Mouse (Mus musculus) 3T3-L1 (cell line): ENCODE measurements at regions not wholly inside any gene's neighbourhood (a gene's known extent, or its start where the extent isn't known, plus 50 kb on each side); places are given as distances from the start of the nearest gene placed in this dataset.
"Not testable (repeated sequence)": the region's sequence is repeated elsewhere in the genome, so short reads cannot be mapped to it uniquely, and the experiment has no call there.

Experiments used
- DNase-seq: peaks from one replicate; pipeline ENCODE4 v3.0.0-alpha.2; 2015; ENCODE audit warnings: low read depth, low spot score

DNA sequence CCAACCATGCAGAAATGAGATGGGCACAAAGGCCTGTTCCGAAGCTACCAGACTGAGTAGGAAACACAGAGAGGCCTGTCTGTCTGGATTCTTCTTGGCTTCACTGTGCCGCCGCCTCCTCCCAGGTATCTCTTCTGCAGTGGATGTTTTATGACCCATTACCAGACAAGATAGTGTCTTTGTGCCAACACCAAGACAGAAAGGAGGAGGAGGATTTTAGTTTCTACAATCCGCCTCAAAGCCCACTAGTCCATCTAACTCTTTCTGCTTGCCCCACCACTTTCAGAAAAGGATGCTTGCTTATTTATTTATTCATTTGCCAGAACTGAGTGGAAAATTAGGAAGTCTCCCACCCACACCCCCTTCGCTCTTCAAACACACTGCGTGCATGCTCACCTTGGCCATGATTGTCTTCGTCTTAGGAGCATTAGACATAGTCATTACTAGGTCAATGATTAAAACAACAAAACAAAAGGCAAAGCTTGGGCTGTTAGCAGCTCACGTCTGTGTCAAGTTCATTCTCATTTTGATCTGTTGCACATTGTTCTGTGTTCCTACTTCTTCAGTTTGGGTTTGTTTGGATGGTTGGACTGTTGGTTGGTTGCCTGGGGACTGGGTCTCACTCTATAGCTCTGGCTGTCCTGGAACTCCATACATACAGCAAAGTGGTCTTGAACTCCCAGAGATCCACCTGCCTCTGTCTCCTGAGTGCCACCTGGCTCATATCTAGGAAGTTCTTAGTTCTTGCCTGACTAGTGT, 61.7 kb upstream of the Cpm start:
- DNase-seq = peak; percentile 91

DNA sequence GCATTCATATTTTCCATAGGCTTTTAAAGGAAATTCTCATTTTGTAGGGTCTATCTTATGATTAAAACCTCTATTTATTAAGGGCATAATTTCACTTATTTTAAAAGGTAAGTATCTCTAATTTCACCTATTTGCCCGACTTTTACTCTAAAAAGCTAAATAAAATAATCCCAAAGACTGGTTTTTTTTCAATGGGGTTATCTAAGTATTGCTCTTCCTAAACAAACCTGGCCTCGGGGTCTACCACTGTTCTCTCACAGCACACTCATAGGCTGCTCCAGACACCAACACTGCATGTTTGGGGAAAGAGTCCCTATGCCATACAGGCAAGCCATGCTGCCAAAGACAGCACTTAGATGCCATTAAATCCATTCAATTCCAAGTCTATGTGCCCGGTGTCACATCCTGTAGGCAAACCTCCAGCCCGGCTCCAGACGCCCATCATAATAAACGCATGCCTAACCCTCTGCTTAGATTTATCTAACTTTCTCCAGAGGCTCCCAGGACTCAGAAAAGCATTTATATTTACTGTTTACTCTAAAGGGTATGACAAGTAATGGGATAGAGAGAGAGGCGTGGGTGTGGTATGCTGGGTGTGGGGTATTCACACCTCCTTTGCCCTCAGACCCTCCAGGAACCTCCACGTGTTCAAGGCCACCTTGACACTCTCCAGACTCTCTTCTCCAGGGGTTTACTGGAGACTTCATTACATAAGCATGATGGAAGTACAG, 62.5 kb upstream of the Cpm start:
- DNase-seq = peak; percentile 92

DNA sequence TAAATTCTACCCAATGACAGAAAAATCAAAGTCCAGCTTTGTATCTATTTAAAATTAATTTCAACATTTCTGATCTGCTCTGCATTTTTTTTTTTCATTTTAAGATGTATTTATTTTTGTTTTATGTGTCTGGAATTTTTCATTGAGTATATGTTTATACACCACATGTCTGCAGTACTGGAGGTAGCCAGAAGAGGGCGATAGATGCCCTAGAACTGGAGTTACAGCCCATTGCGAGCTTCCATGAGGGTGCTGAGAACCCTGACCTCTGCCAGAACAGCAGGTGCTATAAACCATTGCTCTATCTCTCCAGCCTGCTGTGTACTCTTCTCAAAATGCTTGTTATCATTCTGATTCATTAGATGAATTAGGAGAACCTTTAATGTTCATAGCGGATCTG, 63.1 kb upstream of the Cpm start:
- DNase-seq = no peak

DNA sequence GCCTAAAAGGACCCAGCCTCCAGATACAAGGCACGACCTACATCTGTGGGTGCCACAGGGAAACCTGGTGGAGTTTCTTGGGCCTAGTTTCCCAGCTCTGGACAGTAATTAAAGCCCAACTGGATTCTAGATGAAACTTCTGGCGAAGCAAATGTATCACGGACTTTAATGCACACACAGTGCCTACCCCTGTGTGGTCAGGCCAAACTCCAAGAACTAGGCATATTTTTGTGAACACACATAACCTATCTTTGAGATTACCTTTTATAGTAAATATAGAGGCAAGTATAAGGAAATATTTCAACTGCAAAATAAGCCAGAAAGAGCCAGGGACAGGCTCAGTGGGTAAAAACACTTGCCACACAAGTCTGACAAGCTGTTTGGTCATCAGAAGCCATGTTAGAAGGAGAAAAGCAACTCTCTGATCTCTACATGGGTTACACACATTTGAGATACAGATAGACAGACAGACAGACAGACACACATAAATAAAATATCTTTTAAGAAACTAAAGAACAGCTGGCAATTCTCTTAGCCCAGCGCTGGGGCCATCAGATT, 63.7 kb upstream of the Cpm start:
- peak; percentile 91 for DNase-seq

DNA sequence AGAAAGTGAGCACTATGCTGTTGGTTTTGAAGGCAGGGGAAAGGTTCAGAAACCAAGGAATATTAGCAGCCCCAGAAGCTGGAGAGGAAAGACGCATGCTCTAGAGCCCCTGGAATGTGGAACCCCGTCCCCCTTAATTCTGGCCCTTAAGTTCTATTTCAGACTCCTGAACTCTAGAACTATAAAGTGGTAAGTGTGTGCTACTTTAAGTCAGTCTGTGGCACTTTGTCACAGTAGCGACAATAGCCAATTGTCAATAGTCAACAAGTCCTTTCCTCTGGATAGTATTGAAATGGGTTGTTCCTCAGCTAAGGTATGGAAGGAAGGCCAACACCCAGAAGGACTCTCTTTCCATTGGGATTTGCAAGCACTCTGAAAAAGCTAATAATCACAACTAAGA, 64.2 kb upstream of the Cpm start:
- peak; percentile 92 for DNase-seq

DNA sequence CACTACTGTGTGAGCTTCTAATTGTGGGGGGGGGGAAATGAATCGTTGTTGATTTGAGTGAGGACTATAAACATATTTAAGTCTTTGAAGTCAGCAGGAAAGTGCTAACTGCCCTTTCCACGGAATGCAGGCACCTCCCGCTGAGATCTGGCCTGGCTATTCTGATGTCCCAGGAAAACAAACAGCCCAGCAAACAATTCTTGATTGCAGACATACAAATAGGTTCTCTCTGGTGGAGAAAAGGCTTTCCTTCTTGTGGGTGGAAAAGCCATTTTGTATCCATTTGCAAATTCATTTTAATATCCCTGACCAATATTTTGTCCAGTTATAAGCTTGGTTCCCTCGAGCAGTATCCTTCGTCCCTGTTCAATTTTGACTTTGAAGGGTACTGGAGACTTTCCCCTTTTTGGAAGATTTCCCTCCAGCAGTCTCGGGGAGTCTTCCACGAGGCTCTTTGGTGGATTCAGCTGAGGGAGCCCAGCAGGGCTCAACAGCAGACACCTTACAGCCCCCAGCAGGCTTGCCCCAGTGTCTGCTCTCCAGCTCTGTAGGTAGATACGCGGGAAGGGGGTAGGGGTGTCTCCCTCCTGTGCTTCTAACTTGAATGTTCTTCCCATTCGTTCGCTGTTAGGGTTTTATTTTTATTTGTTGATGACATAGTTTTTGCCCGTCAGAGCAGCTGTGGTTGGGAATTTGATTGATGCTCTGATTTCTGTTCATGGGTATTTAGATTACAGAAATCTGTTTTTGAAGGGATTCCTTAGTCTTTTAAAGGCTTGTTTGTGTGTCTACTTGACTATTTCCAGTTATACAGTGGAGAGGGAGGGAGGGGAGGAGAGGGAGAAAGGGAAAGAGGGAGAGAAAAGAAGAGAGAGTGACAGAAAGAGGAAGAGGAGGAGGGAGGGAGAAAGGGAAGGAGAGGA, 64.9 kb upstream of the Cpm start:
- DNase-seq = peak; percentile 92

DNA sequence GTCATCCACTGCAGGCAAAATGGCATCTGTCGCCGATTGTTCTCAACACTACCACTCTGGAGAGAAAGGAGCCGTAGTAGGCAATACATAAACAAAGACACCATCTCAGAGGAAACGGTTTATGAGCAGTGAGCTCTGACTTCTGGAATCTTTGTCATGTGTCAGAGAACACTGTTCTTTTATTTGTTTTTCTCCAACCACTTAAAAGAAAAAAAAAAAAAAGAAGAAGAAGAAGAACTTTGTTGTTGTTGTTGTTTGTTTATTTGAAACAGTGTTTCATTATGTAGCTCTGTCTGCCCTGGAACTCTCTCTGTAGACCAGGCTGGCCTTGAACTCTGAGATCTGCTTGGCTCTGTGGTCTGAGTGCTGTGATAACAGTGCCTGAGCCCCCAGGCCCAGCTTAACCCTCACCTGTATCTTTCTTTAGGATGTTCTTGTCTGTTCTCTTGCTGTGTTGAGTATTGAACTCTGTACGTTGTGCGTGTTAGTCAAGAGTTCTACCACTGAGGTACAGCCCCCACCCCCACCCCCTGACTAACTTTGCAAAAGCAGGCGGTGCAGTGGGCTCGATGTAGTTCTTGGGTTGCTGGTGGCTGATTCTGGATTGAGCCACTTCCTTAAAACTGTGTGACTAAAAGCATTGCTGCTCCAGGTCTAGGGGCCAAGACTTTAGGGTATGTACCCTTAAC, 65.7 kb upstream of the Cpm start:
- DNase-seq = peak; percentile 92

DNA sequence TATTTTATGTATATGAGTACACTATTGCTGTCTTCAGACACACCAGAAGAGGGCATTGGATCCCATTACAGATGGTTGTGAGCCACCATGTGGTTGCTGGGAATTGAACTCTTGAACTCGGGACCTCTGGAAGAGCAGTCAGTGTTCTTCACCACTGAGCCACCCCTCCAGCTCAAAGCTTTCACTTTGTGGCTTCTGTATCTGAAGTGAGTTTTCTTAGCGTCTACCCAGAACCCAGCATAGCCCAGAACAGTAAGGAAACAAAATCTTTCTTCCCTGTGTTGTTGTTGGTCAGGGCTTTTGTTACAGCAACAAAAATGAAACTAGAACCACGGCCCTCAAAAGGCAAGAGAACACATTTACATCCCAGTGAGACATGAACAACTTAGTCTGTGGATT, 66.5 kb upstream of the Cpm start:
- not testable (repeated sequence) for DNase-seq

DNA sequence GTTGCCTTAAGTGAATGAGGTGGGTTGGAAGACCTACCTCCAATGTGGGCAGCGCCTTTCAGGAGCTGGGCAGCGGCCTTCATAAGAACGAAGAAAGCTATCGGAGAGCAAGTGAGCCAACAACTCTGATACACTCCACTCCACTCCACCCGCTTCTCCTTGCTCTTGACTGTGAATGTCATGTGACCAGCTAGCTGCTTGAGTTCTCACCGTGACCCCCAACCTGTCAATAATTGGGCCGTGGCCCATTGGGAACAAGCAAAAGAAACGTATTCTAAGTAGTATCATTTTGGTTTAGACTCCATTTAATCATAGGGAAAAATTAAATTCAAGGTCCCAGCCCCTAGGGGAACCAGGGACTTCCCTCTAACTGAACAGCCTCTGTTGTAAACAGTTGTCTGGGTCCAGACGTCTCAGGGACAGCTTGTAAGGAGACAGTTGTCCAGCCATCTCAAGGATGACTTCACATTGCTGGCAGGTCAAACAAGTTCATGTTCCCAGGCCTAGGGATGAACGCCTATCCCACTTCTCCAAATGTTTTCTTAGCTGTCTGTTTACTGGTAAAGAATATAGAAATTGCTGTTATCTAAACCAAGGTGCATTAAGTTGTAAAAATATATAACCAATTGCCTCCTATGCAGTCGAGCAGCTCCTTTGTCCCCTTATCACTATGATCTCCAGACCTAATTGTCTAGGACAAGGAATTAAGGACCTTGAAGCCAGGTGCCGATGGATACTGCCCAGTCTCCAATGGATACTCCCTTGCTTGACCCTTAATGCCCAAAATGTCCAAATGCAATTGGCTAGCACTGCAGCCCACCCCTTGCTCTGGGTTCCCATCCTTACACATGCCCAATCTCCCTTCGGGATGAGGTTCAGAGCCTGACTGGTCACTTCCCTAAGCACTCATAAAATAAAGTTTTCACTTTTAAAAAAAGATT, 67.1 kb upstream of the Cpm start:
- DNase-seq = no peak

DNA sequence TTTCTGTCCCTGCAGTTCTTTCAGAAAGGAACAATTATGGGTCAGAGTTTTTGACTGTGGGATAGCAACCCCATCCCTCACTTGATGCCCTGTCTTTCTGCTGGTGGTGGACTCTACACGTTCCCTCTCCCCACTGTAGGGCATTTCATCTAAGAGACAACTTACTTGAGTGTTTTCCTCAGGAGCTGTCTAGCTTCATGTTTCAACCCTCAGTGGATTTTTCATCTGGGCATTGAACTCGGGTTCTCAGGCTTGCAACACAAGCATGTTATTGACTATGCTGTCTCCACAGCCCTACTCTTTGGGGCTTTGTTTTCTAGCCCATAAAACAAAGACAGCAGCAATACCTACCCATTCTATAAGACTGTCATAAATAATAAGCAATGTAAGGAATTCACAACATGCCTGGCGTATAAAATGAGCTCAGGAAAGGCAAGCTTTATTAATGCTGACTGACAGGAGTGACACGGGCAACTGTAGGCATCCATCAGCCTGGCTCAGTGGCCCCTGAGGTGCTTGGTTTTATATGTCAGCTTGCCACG, 68.0 kb upstream of the Cpm start:
- DNase-seq = peak; percentile 88

DNA sequence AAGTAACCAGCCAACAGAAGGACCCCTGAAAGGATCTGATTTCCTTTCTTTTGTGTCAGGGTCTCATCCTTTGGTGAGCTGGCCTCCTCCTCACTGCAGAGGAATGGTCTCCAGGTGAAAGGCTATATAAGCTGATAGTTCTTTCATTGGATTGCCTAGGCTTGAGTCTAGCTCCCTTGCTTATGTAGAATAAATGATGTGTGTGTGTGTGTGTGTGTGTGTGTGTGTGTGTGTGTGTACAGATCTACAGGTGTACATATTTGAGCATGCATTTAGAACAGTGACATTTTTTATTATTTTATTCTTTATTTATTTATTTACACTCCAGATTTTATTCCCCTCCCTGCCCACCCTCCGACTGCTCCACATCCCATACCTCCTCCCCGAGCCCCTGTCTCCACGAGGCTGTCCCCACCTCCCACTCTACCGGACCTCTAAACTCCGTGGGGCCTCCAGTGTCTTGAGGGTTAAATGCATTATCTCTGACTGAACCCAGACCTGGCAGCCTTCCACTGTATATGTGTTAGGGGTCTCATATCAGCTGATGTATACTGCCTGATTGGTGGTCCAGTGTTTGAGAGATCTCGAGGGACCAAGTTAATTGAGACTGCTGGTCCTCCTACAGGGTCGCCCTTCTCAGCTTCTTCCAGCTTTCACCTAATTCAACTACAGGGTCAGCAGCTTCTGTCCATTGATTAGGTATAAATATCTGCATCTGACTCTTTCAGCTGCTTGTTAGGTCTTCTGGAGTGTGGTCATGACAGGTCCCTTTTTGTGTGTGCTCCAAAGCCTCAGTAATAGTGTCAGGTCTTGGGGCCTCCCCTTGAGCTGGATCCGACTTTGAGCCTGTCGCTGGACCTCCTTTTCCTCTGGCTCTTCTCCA, 68.7 kb upstream of the Cpm start:
- DNase-seq = peak; percentile 91

DNA sequence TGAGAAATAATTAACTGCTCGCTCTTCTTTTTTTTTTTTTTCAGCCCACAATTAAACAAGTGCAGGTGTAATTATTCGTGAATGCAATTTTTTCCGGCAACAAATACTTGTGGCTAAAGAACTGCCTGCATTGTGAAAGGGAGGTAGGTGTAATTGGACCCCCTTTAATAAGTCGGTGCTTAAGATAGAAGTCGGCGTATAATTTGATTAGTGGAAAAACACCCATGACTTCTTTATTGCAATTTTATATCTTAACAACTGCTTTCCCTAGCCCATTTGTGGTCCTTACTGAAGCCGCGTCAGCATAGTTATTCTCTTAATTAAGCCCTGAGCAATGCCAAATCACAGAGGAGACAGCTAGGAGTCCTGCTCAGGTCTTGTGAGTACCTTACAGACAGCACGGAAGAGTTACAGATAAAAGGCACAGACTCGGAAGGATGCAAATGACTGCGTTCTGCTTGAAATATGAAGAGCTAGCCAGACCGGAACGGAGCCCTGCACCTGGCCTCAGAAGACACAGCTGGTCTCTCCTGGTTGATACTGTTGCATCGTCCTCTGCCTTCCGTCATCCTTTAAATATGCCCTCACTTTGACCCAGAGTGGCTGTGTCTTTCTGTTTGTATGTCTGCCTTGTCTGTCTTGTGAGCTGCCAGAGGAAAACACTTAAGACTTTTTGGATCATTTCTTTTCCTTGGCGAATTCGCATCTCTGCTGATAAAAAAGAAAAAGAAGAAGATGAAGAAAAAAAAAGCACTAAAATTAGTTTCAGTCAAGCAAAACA, 69.5 kb upstream of the Cpm start:
- DNase-seq = peak; percentile 94

DNA sequence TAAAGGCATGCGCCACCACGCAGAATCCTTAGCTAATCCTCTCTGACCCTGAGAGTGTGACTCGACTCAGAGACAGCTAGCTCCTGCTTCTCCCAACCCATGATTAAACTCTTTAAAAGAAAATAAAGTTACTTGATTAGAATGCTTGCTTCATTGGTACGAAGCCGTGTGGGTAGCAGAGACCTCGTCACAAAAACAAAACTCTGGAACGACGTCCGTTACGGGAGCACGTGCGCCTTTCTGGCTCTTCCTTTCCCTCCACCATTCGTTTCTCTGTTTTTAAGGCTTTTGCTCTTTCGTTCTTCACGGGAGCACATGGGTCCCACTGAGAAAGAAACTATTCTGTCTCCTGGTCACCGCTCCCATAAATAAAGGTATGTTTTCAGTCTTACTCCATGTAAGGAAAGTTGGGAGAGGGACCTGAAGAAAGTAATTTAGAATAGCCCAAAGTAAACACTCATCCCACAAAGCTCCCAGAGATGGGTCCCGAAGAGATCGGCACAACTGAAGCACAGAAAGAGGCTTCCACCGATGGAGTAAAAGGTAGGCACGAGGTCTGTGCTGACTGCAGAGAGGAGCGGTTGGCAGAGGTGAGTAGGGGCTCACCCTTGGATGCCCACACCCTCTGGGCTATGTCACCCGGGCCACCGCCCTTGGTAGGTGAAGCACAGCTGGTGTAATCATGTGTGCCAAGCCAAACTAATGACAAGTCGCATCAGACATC, 70.2 kb upstream of the Cpm start:
- peak; percentile 90 for DNase-seq

DNA sequence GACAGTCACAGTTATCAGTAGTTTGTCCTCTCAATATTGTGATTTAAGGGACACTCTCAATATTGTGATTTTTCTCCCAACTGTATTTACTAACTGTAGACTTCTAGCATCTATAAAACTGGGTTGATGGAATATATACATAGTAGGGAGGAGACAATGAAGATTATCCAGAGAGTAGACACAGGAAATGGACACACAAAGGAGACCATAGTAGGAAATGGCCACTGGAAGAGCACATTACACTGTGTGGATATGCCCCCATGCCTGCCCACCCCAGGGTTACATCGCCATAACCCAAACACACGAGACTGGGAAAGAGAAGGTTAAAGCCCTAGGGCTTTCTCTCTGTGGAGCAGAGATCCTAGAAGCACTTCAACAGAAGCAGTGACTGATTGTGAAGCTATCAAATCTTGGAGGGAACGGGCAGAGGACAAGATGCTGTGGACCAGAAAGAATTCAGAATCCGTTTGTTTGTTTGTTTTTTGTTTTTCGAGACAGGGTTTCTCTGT, 71.0 kb upstream of the Cpm start:
- DNase-seq = peak; percentile 92

DNA sequence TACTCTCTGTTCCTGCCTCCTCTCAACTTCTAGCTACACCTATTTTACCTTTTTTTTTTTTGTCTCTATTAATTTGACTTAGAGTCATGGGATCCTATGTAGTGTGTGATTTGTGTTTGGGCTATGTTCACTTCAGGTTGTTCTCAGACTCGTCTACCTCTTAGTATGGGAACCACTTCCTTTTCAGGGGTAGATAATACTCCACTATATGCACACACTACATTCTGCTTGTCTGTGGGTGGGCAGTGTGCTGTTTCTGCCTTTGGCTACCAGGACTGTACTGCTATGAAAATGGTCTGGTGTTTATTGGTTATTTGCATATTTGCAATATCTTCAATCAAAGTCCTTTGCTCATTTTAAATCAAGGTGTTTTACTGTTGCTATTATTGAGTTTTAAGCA, 71.6 kb upstream of the Cpm start:
- DNase-seq = no peak

DNA sequence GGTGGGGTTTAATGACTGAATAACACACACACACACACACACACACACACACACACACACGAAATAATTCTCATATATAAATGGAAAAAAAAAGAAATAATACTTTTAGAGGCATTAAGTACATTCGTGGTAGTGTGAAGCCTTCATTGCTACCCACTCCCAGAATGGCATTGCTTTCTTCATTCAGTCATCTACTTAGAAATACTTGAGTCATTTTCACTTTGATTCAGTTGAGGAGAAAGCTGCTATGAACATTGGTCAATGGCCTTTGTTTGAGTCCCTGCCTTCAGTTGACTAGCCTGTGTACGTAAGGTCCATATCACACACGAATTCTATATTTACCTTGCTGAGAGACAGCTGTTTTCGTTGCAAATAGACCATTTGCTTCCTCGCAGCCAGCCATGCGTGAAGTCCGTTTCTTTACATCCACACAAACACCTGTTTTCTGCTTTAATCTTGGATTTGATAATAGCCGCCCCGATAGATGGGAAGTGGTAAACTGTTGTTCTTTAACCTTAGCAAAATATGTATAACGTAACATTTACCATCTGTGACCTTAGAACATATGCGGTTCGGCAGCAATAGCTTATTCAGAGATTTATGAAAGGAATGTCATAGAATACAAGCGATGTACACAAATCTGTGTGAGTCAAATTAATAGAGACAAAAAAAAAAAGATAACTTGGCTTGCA, 72.3 kb upstream of the Cpm start:
- DNase-seq = peak; percentile 94
